Mouse (Mus musculus): ENCODE measurements around the gene Zfp771. TPM values are rescaled to one million over a fixed set of nuclear protein-coding genes. Genes with fewer than 3 reads are reported as not detected.

The Zfp771 gene
- polyA plus RNA-seq (2015; fragmentation: Nextera tagmentation; extraction: Ambion mirVana): 73.7 and 77.5 TPM in 2 replicates

- Histone ChIP-seq H3K27ac (replicated peaks) (peak within 1 kb of the TSS; percentile 92), H3K9me3 (replicated peaks) (no peaks in the 10 kb centered on the region), H3K27me3 (no peaks in the 10 kb centered on the region), H3K4me3 (replicated peaks) (peak within 1 kb of the TSS; percentile 92), H3K4me1 (peaks cover 27% of the 10 kb centered on the region), H3K36me3 (peaks cover 20% of the 10 kb centered on the region), H3K9ac (peak within 1 kb of the TSS; percentile 98), H3K4me2 (replicated peaks) (peak within 1 kb of the TSS; percentile 50)
- peak; percentile 96 for ATAC-seq (ENCODE audit: insufficient number of reproducible peaks, low FRiP score, low TSS enrichment, low read depth)
- under 1% methylated on average over 54 of the region's 56 CpGs for WGBS
Measured at GRCm38 (mm10) chr7:127243870-127244657, at the start of gene Zfp771. Zfp771 (plus strand) TSS chr7:127244274.

GRCm38 (mm10) chr7:127194633-127195029 lies 49.4 kb upstream of the Zfp771 start:
- Histone ChIP-seq H3K4me2 (replicated peaks) (peak overlapping the region; percentile 73), H3K27me3 (no peaks in the 10 kb centered on the region), H3K4me3 (replicated peaks) (peak overlapping the region; percentile 89), H3K9me3 (replicated peaks) (no peaks in the 10 kb centered on the region), H3K4me1 (peaks cover 27% of the 10 kb centered on the region), H3K36me3 (peaks cover 75% of the 10 kb centered on the region), H3K27ac (replicated peaks) (peak overlapping the region; percentile 92), H3K9ac (peak overlapping the region; percentile 70)
- no peak for ATAC-seq (ENCODE audit: insufficient number of reproducible peaks, low FRiP score, low TSS enrichment, low read depth)
- WGBS: 78% methylated on average over 7 of the region's 7 CpGs

GRCm38 (mm10) chr7:127195544-127196295 lies 48.4 kb upstream of the Zfp771 start, which contains the start of gene Cd2bp2:
Cd2bp2 (minus strand) TSS chr7:127196050.
- Histone ChIP-seq H3K4me1 (peaks cover 27% of the 10 kb centered on the region), H3K9ac (peak within 1 kb of the TSS; percentile 70), H3K9me3 (replicated peaks) (no peaks in the 10 kb centered on the region), H3K4me2 (replicated peaks) (peak within 1 kb of the TSS; percentile 73), H3K27ac (replicated peaks) (peak within 1 kb of the TSS; percentile 92), H3K27me3 (no peaks in the 10 kb centered on the region), H3K4me3 (replicated peaks) (peak within 1 kb of the TSS; percentile 89), H3K36me3 (peaks cover 82% of the 10 kb centered on the region)
- WGBS: under 1% methylated on average over 51 of the region's 51 CpGs
- ATAC-seq (ENCODE audit: insufficient number of reproducible peaks, low FRiP score, low TSS enrichment, low read depth): peak; percentile 95

- H3K4me1 ChIP-seq: peaks cover 27% of the 10 kb centered on the region
- peak overlapping the region; percentile 60 for H3K9ac ChIP-seq
- H3K36me3 ChIP-seq: peaks cover 82% of the 10 kb centered on the region
- 50% methylated on average over 11 of the region's 11 CpGs for WGBS
- H3K27ac ChIP-seq (replicated peaks): peak overlapping the region; percentile 92
- no peaks in the 10 kb centered on the region for H3K9me3 ChIP-seq (replicated peaks)
- no peaks in the 10 kb centered on the region for H3K27me3 ChIP-seq
- H3K4me3 ChIP-seq (replicated peaks): peak overlapping the region; percentile 89
- peak overlapping the region; percentile 73 for H3K4me2 ChIP-seq (replicated peaks)
- no peak for ATAC-seq (ENCODE audit: insufficient number of reproducible peaks, low FRiP score, low TSS enrichment, low read depth)
Measured at GRCm38 (mm10) chr7:127196484-127196883, 47.6 kb upstream of the Zfp771 start.

DNA sequence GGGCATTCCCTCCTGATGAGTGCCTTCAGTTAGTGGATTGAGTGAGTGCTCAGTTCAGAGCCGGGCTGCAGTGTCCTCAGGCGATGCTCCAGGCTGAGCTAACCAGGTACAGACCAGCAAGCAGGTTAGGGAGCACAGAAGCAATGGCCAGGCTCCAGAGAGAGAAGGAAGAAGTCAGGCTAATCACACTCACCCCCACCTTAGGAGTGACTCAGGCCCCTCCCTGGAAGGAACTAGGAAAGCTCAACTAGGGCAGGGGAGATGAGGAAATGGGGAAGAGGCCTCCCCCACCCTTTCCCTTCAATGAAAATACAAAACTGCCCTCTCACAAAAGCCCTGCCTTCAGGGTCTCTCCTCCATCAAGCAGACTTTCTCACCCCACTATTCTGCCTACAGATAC lies 37.5 kb upstream of the Zfp771 start:
- Histone ChIP-seq H3K36me3 (peaks cover 35% of the 10 kb centered on the region), H3K27ac (replicated peaks) (0 out of 2 replicates have a peak overlapping the region, but pooled peaks have one; percentile 8)

DNA sequence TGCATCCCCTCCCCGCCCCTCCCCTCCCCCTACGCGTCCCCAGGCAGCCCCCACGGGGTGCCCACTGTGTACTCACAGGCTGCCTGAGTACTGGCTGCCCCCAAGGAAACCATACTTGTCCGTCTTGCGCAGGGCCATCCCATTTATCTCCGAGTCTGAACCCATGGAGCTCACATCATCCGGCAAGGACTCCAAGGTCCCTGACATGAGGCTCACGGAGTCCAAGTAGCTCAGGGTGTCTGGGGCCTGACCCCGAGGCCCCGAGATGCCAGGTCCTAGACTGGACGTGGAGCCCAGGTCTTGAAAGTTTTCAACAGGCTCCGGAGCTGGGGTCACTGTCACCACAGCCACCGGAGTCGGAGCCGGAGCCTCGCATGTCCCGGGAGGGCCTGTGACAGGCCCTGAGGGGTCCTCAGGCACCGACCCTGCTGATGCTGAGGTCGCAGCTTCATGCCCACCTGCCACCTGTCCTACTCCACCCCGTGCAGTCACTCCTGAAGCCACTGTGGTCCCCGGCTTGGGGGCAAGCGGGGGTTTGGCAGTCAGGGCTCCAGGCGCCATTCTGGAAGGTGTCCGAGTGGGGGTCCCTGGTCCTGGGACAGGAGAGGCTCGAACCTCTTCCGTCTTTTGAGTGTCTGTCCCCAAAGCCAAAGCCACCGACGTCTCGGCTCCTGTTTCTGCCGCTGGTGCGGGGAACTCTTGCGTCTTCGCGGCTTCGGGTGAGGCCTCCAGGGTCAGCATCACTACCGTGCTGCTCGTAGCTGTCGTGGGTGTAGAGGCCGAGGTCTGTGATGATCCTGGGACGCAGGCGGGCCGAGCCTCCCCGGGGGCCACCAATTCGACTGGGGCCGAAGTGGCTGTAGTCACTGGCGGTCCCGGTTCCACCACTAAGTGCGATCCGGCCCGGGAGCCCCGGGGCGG lies 36.4 kb upstream of the Zfp771 start:
- peak overlapping the region; percentile 90 for H3K27ac ChIP-seq (replicated peaks)
- H3K4me2 ChIP-seq (replicated peaks): peak overlapping the region; percentile 88
- WGBS: under 1% methylated on average over 52 of the region's 53 CpGs
- H3K36me3 ChIP-seq: peaks cover 25% of the 10 kb centered on the region
- H3K27me3 ChIP-seq: no peaks in the 10 kb centered on the region
- no peak for ATAC-seq (ENCODE audit: insufficient number of reproducible peaks, low FRiP score, low TSS enrichment, low read depth)
- H3K4me1 ChIP-seq: peaks cover 25% of the 10 kb centered on the region
- peak overlapping the region; percentile 97 for H3K9ac ChIP-seq
- no peaks in the 10 kb centered on the region for H3K9me3 ChIP-seq (replicated peaks)
- peak overlapping the region; percentile 92 for H3K4me3 ChIP-seq (replicated peaks)

More for the DNA sequence above, 37.5 kb upstream of the Zfp771 start:
- ATAC-seq (ENCODE audit: insufficient number of reproducible peaks, low FRiP score, low TSS enrichment, low read depth): no peak
- 37% methylated on average over 2 of the region's 2 CpGs for WGBS
- Histone ChIP-seq H3K4me3 (replicated peaks) (peak overlapping the region; percentile 92), H3K9me3 (replicated peaks) (no peaks in the 10 kb centered on the region), H3K4me2 (replicated peaks) (peak overlapping the region; percentile 88), H3K9ac (peak overlapping the region; percentile 97; the same call in 1 of the 2 replicates), H3K27me3 (no peaks in the 10 kb centered on the region), H3K4me1 (peaks cover 25% of the 10 kb centered on the region)

GRCm38 (mm10) chr7:127208295-127208552 lies 35.9 kb upstream of the Zfp771 start, which contains the start of gene Tbc1d10b:
Tbc1d10b (minus strand) TSS chr7:127208468.
- H3K9ac ChIP-seq: peak within 1 kb of the TSS; percentile 97
- peak within 1 kb of the TSS; percentile 91 for H3K27ac ChIP-seq (replicated peaks)
- peaks cover 25% of the 10 kb centered on the region for H3K4me1 ChIP-seq
- no peaks in the 10 kb centered on the region for H3K9me3 ChIP-seq (replicated peaks)
- WGBS: under 1% methylated on average over 25 of the region's 44 CpGs
- H3K4me3 ChIP-seq (replicated peaks): peak within 1 kb of the TSS; percentile 92
- peak within 1 kb of the TSS; percentile 88 for H3K4me2 ChIP-seq (replicated peaks)
- ATAC-seq (ENCODE audit: insufficient number of reproducible peaks, low FRiP score, low TSS enrichment, low read depth): no peak; the same call in 1 of the 2 replicates
- H3K36me3 ChIP-seq: peaks cover 19% of the 10 kb centered on the region
- no peaks in the 10 kb centered on the region for H3K27me3 ChIP-seq

DNA sequence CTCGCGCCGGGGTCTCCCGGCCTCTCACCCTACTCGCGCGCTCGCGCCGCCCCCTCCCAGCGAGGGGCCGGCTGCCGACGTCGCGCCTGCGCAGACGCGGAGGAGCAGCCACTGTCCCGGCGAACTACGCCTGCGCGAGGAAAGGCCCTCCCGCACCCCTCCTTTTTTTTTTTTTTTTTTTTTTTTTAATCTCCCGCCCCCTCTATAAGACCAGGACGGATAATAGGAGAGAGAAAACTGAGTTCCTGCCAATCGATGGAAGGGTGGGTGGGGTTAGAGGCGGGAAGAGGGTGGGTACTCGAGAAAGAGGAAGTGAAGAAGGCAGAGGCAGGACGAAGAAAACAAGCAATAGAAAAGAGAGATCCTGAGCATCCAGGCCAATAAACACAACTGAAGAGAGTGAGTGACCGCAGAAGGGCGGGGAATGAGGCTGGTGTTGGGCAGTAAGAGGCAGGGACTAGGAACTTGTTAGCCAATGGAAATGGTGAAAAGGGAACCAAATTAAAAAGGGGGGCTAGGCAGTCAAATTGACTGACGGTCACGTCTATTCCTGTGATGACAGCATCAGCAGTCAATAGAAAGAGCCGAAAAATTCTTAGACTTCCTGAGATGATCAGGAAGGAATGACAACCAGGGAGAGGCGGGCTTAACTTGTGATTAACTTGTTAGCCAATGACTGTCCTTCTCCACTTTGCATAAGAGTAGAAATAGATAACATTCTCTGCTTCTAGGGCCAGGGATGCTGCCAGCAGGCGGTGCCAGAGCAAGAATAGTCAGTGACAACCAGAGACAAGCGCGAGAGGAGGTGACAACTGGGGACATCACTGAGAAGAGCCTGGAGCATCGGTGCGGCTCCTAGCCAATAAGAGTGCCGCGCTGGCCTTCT lies 35.3 kb upstream of the Zfp771 start, which contains the start of gene Mylpf:
Mylpf (plus strand) TSS at position 338 of the 886 bp plus-strand sequence.
- peak within 1 kb of the TSS; percentile 92 for H3K4me3 ChIP-seq (replicated peaks)
- peaks cover 27% of the 10 kb centered on the region for H3K4me1 ChIP-seq
- no peaks in the 10 kb centered on the region for H3K27me3 ChIP-seq
- peak; percentile 94 for ATAC-seq (ENCODE audit: insufficient number of reproducible peaks, low FRiP score, low TSS enrichment, low read depth)
- H3K9me3 ChIP-seq (replicated peaks): no peaks in the 10 kb centered on the region
- peak within 1 kb of the TSS; percentile 88 for H3K4me2 ChIP-seq (replicated peaks)
- peak within 1 kb of the TSS; percentile 91 for H3K27ac ChIP-seq (replicated peaks)
- peaks cover 14% of the 10 kb centered on the region for H3K36me3 ChIP-seq
- peak within 1 kb of the TSS; percentile 97 for H3K9ac ChIP-seq
- under 1% methylated on average over 35 of the region's 44 CpGs for WGBS

DNA sequence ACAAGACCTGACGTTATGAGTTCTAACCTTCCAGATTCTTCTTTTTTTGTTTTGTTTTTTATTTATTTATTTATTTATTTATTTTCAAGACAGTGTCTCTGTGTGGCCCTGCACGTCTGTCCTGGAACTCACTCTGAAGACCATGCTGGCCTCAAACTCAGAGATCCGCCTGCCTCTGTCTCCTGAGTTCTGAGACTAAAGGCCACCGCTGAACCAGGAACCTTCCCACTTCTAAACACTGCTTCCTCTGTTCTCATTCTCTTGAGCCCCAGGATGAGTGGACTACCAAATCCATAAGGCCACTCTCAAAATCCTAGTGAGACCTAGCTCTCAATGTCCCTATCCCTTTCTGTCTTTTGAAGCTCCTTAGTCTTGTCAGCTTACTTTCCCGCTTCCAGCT lies 34.2 kb upstream of the Zfp771 start:
- Histone ChIP-seq H3K9ac (no peak overlapping the region), H3K4me2 (replicated peaks) (peak overlapping the region; percentile 76), H3K4me3 (replicated peaks) (peak overlapping the region; percentile 92; the same call in 1 of the 2 replicates), H3K36me3 (peaks cover 6% of the 10 kb centered on the region; the same call in 1 of the 2 replicates), H3K27me3 (no peaks in the 10 kb centered on the region), H3K4me1 (peaks cover 36% of the 10 kb centered on the region), H3K9me3 (replicated peaks) (no peaks in the 10 kb centered on the region), H3K27ac (replicated peaks) (peak overlapping the region; percentile 91)
- WGBS: 78% methylated on average over 5 of the region's 5 CpGs
- ATAC-seq (ENCODE audit: insufficient number of reproducible peaks, low FRiP score, low TSS enrichment, low read depth): no peak

DNA sequence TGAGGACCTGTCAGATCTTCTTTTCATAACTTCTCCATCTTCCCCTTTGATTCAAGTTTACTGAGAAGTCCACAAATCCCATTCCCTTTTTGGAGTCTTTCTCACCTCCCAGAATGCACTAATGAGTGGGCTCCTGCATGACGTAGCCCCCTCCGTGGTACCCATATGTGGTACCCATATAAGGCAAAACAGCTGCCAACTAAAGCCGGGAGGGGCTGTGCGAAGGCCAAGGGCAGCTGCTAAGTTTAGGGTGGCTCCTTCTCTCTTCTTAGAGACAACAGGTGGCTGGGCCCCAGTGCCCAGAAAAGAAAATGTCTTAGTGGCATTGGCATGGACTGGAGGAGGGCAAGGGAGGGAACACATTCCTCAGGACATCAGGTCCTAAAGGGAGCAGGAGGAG lies 33.8 kb upstream of the Zfp771 start:
- peak overlapping the region; percentile 91; the same call in 1 of the 2 replicates for H3K27ac ChIP-seq (replicated peaks)

More for the DNA sequence above, 33.8 kb upstream of the Zfp771 start:
- H3K9me3 ChIP-seq (replicated peaks): no peaks in the 10 kb centered on the region
- peaks cover 2% of the 10 kb centered on the region; the same call in 1 of the 2 replicates for H3K36me3 ChIP-seq
- no peak for ATAC-seq (ENCODE audit: insufficient number of reproducible peaks, low FRiP score, low TSS enrichment, low read depth)
- H3K9ac ChIP-seq: no peak overlapping the region
- no peaks in the 10 kb centered on the region for H3K27me3 ChIP-seq
- H3K4me2 ChIP-seq (replicated peaks): no peak overlapping the region
- no peak overlapping the region for H3K4me3 ChIP-seq (replicated peaks)
- H3K4me1 ChIP-seq: peaks cover 36% of the 10 kb centered on the region
- 77% methylated on average over 4 of the region's 4 CpGs for WGBS

All from embryonic facial prominence, embryonic 15.5 days (tissue).